In the genomic region with DNA sequence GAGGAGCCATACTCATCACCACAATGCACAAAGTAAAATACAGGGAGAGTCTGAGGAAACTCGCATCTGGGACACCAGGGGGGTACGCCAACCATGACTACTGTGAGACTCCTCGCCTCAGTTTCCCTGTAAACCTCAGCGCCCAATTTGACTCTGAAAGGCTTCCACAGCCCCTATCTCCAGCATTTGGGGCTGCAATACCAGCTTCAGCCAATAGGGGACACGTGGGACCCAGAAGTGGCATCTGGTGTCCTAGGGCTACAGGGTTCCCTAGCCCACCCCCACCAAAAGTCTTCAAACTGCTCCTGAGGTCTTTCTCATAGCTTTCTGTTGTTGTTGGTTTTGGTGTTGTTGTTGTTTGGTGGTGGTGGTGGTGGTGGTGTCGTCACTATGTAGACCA, we compare ENCODE assay signal across 9 mouse cellular contexts. TPM values are rescaled to one million over a fixed set of nuclear protein-coding genes. Genes with fewer than 3 reads are reported as not detected.
DNase-seq lines count a peak whose midpoint lies in the region; ATAC-seq and TF ChIP-seq lines count a peak whose summit lies in the region.
"Had no signal": no experiment of that assay in that cellular context is flagged by ENCODE, and none has a peak within 500 bp of the region (broad histone marks: within the 10 kb centered on the region; RNA-seq: fewer than 3 reads in every experiment).

No protein-coding gene starts in this region.

- no peak overlapping the region for H3K27ac ChIP-seq in forebrain, postnatal 0 days (ENCODE audit: low read depth, low read length)
- no peak overlapping the region for H3K27ac ChIP-seq in forebrain, embryonic 10.5 days
- H3K27ac ChIP-seq in midbrain, embryonic 10.5 days (replicated peaks), result no peak overlapping the region
- H3K27ac ChIP-seq in midbrain, embryonic 16.5 days (ENCODE audit: low read length), result no peak overlapping the region
- H3K27ac ChIP-seq: midbrain, embryonic 12.5 days had no signal

- WGBS in forebrain, postnatal 0 days, result 42% methylated on average over 6 of the region's 6 CpGs
- 35% methylated on average over 6 of the region's 6 CpGs for WGBS in forebrain, embryonic 10.5 days
- 35% methylated on average over 6 of the region's 6 CpGs for WGBS in midbrain, embryonic 10.5 days
- 36% methylated on average over 6 of the region's 6 CpGs for WGBS in midbrain, embryonic 16.5 days

- no peak overlapping the region for H3K4me3 ChIP-seq in forebrain, postnatal 0 days (ENCODE audit: low read depth, low read length)
- H3K4me3 ChIP-seq in forebrain, embryonic 10.5 days, result no peak overlapping the region
- H3K4me3 ChIP-seq in midbrain, embryonic 10.5 days, result no peak overlapping the region
- H3K4me3 ChIP-seq in midbrain, embryonic 16.5 days (ENCODE audit: low read depth, low read length), result no peak overlapping the region
- H3K4me3 ChIP-seq: midbrain, embryonic 12.5 days had no signal

- no peak overlapping the region for H3K9ac ChIP-seq in forebrain, postnatal 0 days
- no peak overlapping the region for H3K9ac ChIP-seq in midbrain, embryonic 16.5 days (ENCODE audit: low read depth, low read length)
- H3K9ac ChIP-seq: midbrain, embryonic 12.5 days had no signal

- H3K27me3 ChIP-seq in forebrain, postnatal 0 days (ENCODE audit: insufficient read depth, low read length), result no peaks in the 10 kb centered on the region
- H3K27me3 ChIP-seq in forebrain, embryonic 10.5 days (ENCODE audit: poor library complexity, severe bottlenecking), result peaks cover 74% of the 10 kb centered on the region
- peaks cover 81% of the 10 kb centered on the region for H3K27me3 ChIP-seq in midbrain, embryonic 10.5 days (ENCODE audit: low read depth, poor library complexity, severe bottlenecking)
- peaks cover 28% of the 10 kb centered on the region for H3K27me3 ChIP-seq in midbrain, embryonic 16.5 days (ENCODE audit: control insufficient read depth, insufficient read depth, low read depth, low read length)

- no peaks in the 10 kb centered on the region for H3K9me3 ChIP-seq in forebrain, postnatal 0 days (ENCODE audit: low read length)
- H3K9me3 ChIP-seq in forebrain, embryonic 10.5 days, result no peaks in the 10 kb centered on the region
- H3K9me3 ChIP-seq in midbrain, embryonic 10.5 days (replicated peaks), result no peaks in the 10 kb centered on the region
- H3K9me3 ChIP-seq in midbrain, embryonic 16.5 days (replicated peaks; ENCODE audit: control insufficient read depth, low read length, poor library complexity, severe bottlenecking), result no peaks in the 10 kb centered on the region
- H3K9me3 ChIP-seq: midbrain, embryonic 12.5 days had no signal

- TF ChIP-seq CTCF in forebrain, postnatal 0 days (IDR thresholded peaks at IDR 0.05; ENCODE audit: low read depth), result peak; percentile 69

- no peak for DNase-seq in forebrain, postnatal 0 days
- DNase-seq in forebrain, embryonic 10.5 days (ENCODE audit: extremely low spot score, low spot score), result no peak
- DNase-seq in midbrain, embryonic 10.5 days (ENCODE audit: low spot score), result peak; percentile 49
- DNase-seq in cerebellum, postnatal 10 days, result peak; percentile 75 to 85
- DNase-seq in mesoderm, embryonic 11.5 days (ENCODE audit: low read depth, low spot score), result peak; percentile 50
- DNase-seq in ovary, postnatal 14 days (ENCODE audit: low spot score), result no peak
- no peak for DNase-seq in frontal cortex, postnatal 25 days (ENCODE audit: low spot score in 2 of 2)

- ATAC-seq in forebrain, postnatal 0 days, result no peak
- ATAC-seq in midbrain, embryonic 16.5 days, result no peak

- no peaks in the 10 kb centered on the region for H3K4me1 ChIP-seq in forebrain, postnatal 0 days (ENCODE audit: insufficient read depth)
- H3K4me1 ChIP-seq in forebrain, embryonic 10.5 days, result peaks cover 67% of the 10 kb centered on the region
- peaks cover 44% of the 10 kb centered on the region for H3K4me1 ChIP-seq in midbrain, embryonic 10.5 days
- H3K4me1 ChIP-seq in midbrain, embryonic 16.5 days (ENCODE audit: control insufficient read depth, insufficient read depth, low read length), result peaks cover 7% of the 10 kb centered on the region; the same call in 1 of the 2 replicates

- H3K36me3 ChIP-seq in forebrain, postnatal 0 days (ENCODE audit: insufficient read depth), result no peaks in the 10 kb centered on the region
- no peaks in the 10 kb centered on the region for H3K36me3 ChIP-seq in forebrain, embryonic 10.5 days (replicated peaks)
- H3K36me3 ChIP-seq in midbrain, embryonic 10.5 days, result no peaks in the 10 kb centered on the region
- H3K36me3 ChIP-seq in midbrain, embryonic 16.5 days (ENCODE audit: control insufficient read depth, insufficient read depth, low read length), result no peaks in the 10 kb centered on the region
- H3K36me3 ChIP-seq: midbrain, embryonic 12.5 days had no signal

- H3K4me2 ChIP-seq in forebrain, postnatal 0 days (ENCODE audit: low read depth), result no peak overlapping the region
- no peak overlapping the region for H3K4me2 ChIP-seq in midbrain, embryonic 16.5 days (ENCODE audit: low read length)
- H3K4me2 ChIP-seq: midbrain, embryonic 12.5 days had no signal

RNA-seq across cellular contexts. Expression of gene Tjp3, which starts 2.8 kb away (rescaled TPM):
- 6.3 and 8.5 TPM in 2 replicates for total RNA-seq in forebrain, postnatal 0 days (2014; rRNA removed)
- 5.7 and 6.4 TPM in 2 replicates for polyA plus RNA-seq in forebrain, postnatal 0 days (2015; fragmentation: Nextera tagmentation; extraction: Ambion mirVana)
- polyA plus RNA-seq in forebrain, embryonic 10.5 days (2016; fragmentation: Nextera tagmentation; extraction: Ambion mirVana), result 8.8 and 10.1 TPM in 2 replicates
- polyA plus RNA-seq in midbrain, embryonic 10.5 days (2016; fragmentation: Nextera tagmentation; extraction: Ambion mirVana), result 6.5 and 6.9 TPM in 2 replicates
- polyA plus RNA-seq in midbrain, embryonic 16.5 days (2015; fragmentation: Nextera tagmentation; extraction: Ambion mirVana), result 9.2 and 10.1 TPM in 2 replicates

RNA-seq across cellular contexts. Expression of gene Pip5k1c, which starts 4.2 kb away (rescaled TPM):
- 189 and 229 TPM in 2 replicates for total RNA-seq in forebrain, postnatal 0 days (2014; rRNA removed)
- 110 and 130 TPM in 2 replicates for polyA plus RNA-seq in forebrain, postnatal 0 days (2015; fragmentation: Nextera tagmentation; extraction: Ambion mirVana)
- 60.6 and 62.1 TPM in 2 replicates for polyA plus RNA-seq in forebrain, embryonic 10.5 days (2016; fragmentation: Nextera tagmentation; extraction: Ambion mirVana)
- 55.0 and 60.8 TPM in 2 replicates for polyA plus RNA-seq in midbrain, embryonic 10.5 days (2016; fragmentation: Nextera tagmentation; extraction: Ambion mirVana)
- polyA plus RNA-seq in midbrain, embryonic 16.5 days (2015; fragmentation: Nextera tagmentation; extraction: Ambion mirVana), result 135 and 147 TPM in 2 replicates

RNA-seq across cellular contexts. Expression of gene Apba3, which starts 21.8 kb away (rescaled TPM):
- 43.3 and 44.6 TPM in 2 replicates for total RNA-seq in forebrain, postnatal 0 days (2014; rRNA removed)
- 22.8 and 24.8 TPM in 2 replicates for polyA plus RNA-seq in forebrain, postnatal 0 days (2015; fragmentation: Nextera tagmentation; extraction: Ambion mirVana)
- polyA plus RNA-seq in forebrain, embryonic 10.5 days (2016; fragmentation: Nextera tagmentation; extraction: Ambion mirVana), result 51.9 and 52.1 TPM in 2 replicates
- 50.5 and 55.5 TPM in 2 replicates for polyA plus RNA-seq in midbrain, embryonic 10.5 days (2016; fragmentation: Nextera tagmentation; extraction: Ambion mirVana)
- 28.8 and 33.8 TPM in 2 replicates for polyA plus RNA-seq in midbrain, embryonic 16.5 days (2015; fragmentation: Nextera tagmentation; extraction: Ambion mirVana)

RNA-seq across cellular contexts. Expression of gene Mrpl54, which starts 21.9 kb away (rescaled TPM):
- 90.2 and 94.9 TPM in 2 replicates for total RNA-seq in forebrain, postnatal 0 days (2014; rRNA removed)
- polyA plus RNA-seq in forebrain, postnatal 0 days (2015; fragmentation: Nextera tagmentation; extraction: Ambion mirVana), result 134 and 148 TPM in 2 replicates
- polyA plus RNA-seq in forebrain, embryonic 10.5 days (2016; fragmentation: Nextera tagmentation; extraction: Ambion mirVana), result 217 TPM in 2 replicates
- 229 and 258 TPM in 2 replicates for polyA plus RNA-seq in midbrain, embryonic 10.5 days (2016; fragmentation: Nextera tagmentation; extraction: Ambion mirVana)
- polyA plus RNA-seq in midbrain, embryonic 16.5 days (2015; fragmentation: Nextera tagmentation; extraction: Ambion mirVana), result 128 and 130 TPM in 2 replicates

RNA-seq across cellular contexts. Expression of gene Cactin, which starts 32.3 kb away (rescaled TPM):
- total RNA-seq in forebrain, postnatal 0 days (2014; rRNA removed), result 24.2 and 43.4 TPM in 2 replicates
- 19.9 and 24.2 TPM in 2 replicates for polyA plus RNA-seq in forebrain, postnatal 0 days (2015; fragmentation: Nextera tagmentation; extraction: Ambion mirVana)
- polyA plus RNA-seq in forebrain, embryonic 10.5 days (2016; fragmentation: Nextera tagmentation; extraction: Ambion mirVana), result 56.0 and 56.7 TPM in 2 replicates
- polyA plus RNA-seq in midbrain, embryonic 10.5 days (2016; fragmentation: Nextera tagmentation; extraction: Ambion mirVana), result 53.5 and 53.6 TPM in 2 replicates
- polyA plus RNA-seq in midbrain, embryonic 16.5 days (2015; fragmentation: Nextera tagmentation; extraction: Ambion mirVana), result 27.6 and 28.3 TPM in 2 replicates

Comparison
In these comparisons a context has a peak if more than half of its experiments do, and no peak if none do; other contexts are left out.
1. DNase-seq: peak in midbrain, embryonic 10.5 days (single experiment), cerebellum, postnatal 10 days (2 of 2) and mesoderm, embryonic 11.5 days (single experiment); none in forebrain, postnatal 0 days (single experiment), forebrain, embryonic 10.5 days (single experiment), ovary, postnatal 14 days (single experiment) and frontal cortex, postnatal 25 days (0 of 2).